Mouse (Mus musculus) cortical plate, adult 2 months (tissue): Measurements from ENCODE around the gene Stx17. TPM values are rescaled to one million over a fixed set of nuclear protein-coding genes. Genes with fewer than 3 reads are reported as not detected.
A peak's percentile ranks its signal among the peaks of the same experiment; 100 is the strongest.

Experiments
- H3K27ac ChIP-seq: fragments of 200-500 bp; 2 replicates; pipeline ENCODE4 v1.5.1; 2012; ENCODE audit warnings: low read length, control low read depth, inconsistent platforms; ENCODE audit not compliant: insufficient read depth
- H3K4me1 ChIP-seq: fragments of 200-500 bp; 2 replicates; pipeline ENCODE4 v1.6.1; 2011; ENCODE audit warnings: low read length; ENCODE audit not compliant: control insufficient read depth, insufficient read depth
- H3K4me3 ChIP-seq: fragments of 200-500 bp; 2 replicates; pipeline ENCODE4 v1.5.1; 2011; ENCODE audit warnings: mild to moderate bottlenecking, low read length, control low read depth; ENCODE audit not compliant: insufficient read depth
- CTCF ChIP-seq: fragments of 200-500 bp; IDR thresholded peaks from 2 replicates; pipeline ENCODE4 v1.5.1; 2011; ENCODE audit warnings: mild to moderate bottlenecking, control low read depth, low read length; ENCODE audit not compliant: insufficient read depth; ENCODE audit errors: extremely low read depth
- POLR2A ChIP-seq: fragments of 200-500 bp; IDR thresholded peaks from 2 replicates; pipeline ENCODE4 v1.6.1; 2011; ENCODE audit warnings: mild to moderate bottlenecking, low read length, control low read depth; ENCODE audit not compliant: insufficient read depth; ENCODE audit errors: extremely low read depth
- polyA plus RNA-seq: library from polyadenylated mRNA; depleted of rRNA; stranded (reverse); fragments of >200 nt; gene quantifications from 2 replicates; pipeline ENCODE4 v1.2.3, GENCODE M21; 2012; rRNA removed

The Stx17 gene
- polyA plus RNA-seq, 1 experiment, result 12.9 TPM

- H3K4me1 ChIP-seq, result no peaks in the 10 kb centered on the region
- no peak for TF ChIP-seq CTCF
- no peak for TF ChIP-seq POLR2A
- no peak overlapping the region for H3K4me3 ChIP-seq
- no peak overlapping the region for H3K27ac ChIP-seq
Observed at GRCm38 (mm10) chr4:48198447-48198846, 73.7 kb downstream of the Stx17 start.

GRCm38 (mm10) chr4:48203564-48203963 lies 78.8 kb downstream of the Stx17 start:
- Histone ChIP-seq H3K4me3 (no peak overlapping the region), H3K27ac (no peak overlapping the region), H3K4me1 (peaks cover 3% of the 10 kb centered on the region; the same call in 1 of the 2 replicates)
- no peak for TF ChIP-seq POLR2A
- TF ChIP-seq CTCF, result no peak

GRCm38 (mm10) chr4:48225173-48225572 lies 100.5 kb downstream of the Stx17 start:
- H3K4me3 ChIP-seq, result no peak overlapping the region
- H3K27ac ChIP-seq, result no peak overlapping the region
- H3K4me1 ChIP-seq, result peaks cover 4% of the 10 kb centered on the region; the same call in 1 of the 2 replicates
- no peak for TF ChIP-seq POLR2A
- TF ChIP-seq CTCF, result peak; percentile 86

- no peak for TF ChIP-seq POLR2A
- no peak for TF ChIP-seq CTCF
- H3K4me1 ChIP-seq, result peaks cover 4% of the 10 kb centered on the region; the same call in 1 of the 2 replicates
- no peak overlapping the region for H3K27ac ChIP-seq
- H3K4me3 ChIP-seq, result no peak overlapping the region
Observed at GRCm38 (mm10) chr4:48225604-48226003, 100.9 kb downstream of the Stx17 start.

- no peak for TF ChIP-seq POLR2A
- no peak for TF ChIP-seq CTCF
- Histone ChIP-seq H3K4me1 (peaks cover 4% of the 10 kb centered on the region; the same call in 1 of the 2 replicates), H3K27ac (no peak overlapping the region)
Observed at GRCm38 (mm10) chr4:48226800-48227199, 102.1 kb downstream of the Stx17 start.

More at GRCm38 (mm10) chr4:48226800-48227199, 102.1 kb downstream of the Stx17 start:
- no peak overlapping the region for H3K4me3 ChIP-seq

Other genes with a start within 250 kb of the Stx17 start
- gene Nr4a3, start 79.8 kb upstream of the Stx17 start, polyA plus RNA-seq, result 10.5 and 12.0 TPM in 2 replicates
- 25.0 and 28.6 TPM in 2 replicates for gene Erp44, start 154.6 kb downstream of the Stx17 start, polyA plus RNA-seq
- 10.4 and 10.7 TPM in 2 replicates for gene Invs, start 154.8 kb downstream of the Stx17 start, polyA plus RNA-seq